Mouse (Mus musculus): ENCODE results near the gene Taf3.

The Taf3 gene

GRCm38 (mm10) chr2:9876621-9877325, 171.6 kb downstream of the Taf3 start:
- no peak for DNase-seq (ENCODE audit: low read depth, low spot score)

- no peak for DNase-seq (ENCODE audit: low read depth, low spot score)
These were observed 172.6 kb downstream of the Taf3 start for GRCm38 (mm10) chr2:9875676-9876357.

GRCm38 (mm10) chr2:9875220-9875619, 173.2 kb downstream of the Taf3 start:
- DNase-seq (ENCODE audit: low read depth, low spot score), result no peak

- DNase-seq (ENCODE audit: low read depth, low spot score), result no peak
These were observed 173.8 kb downstream of the Taf3 start for GRCm38 (mm10) chr2:9874467-9875219.

GRCm38 (mm10) chr2:9873757-9874156, 174.6 kb downstream of the Taf3 start:
- no peak for DNase-seq (ENCODE audit: low read depth, low spot score)

- DNase-seq (ENCODE audit: low read depth, low spot score), result no peak
These were observed 175.7 kb downstream of the Taf3 start for GRCm38 (mm10) chr2:9872682-9873081.

GRCm38 (mm10) chr2:9871798-9872197, 176.6 kb downstream of the Taf3 start:
- DNase-seq (ENCODE audit: low read depth, low spot score), result no peak

GRCm38 (mm10) chr2:9871141-9871716, 177.2 kb downstream of the Taf3 start:
- no peak for DNase-seq (ENCODE audit: low read depth, low spot score)

- DNase-seq (ENCODE audit: low read depth, low spot score), result no peak
These were observed 181.1 kb downstream of the Taf3 start for GRCm38 (mm10) chr2:9867092-9867825.
